In genomic region chr19:61264227-61264626, GRCm38 (mm10) we compare ENCODE assay signal across 1 mouse cellular context.
TF ChIP-seq lines count a peak whose summit lies in the region.

No protein-coding gene starts in this region.

TF ChIP-seq in CH12.LX, 34 proteins besides CTCF, POLR2A, EP300 and RAD21 (continued from another document):
- TF ChIP-seq USF1 (IDR thresholded peaks at IDR 0.05; ENCODE audit: low read depth, low read length) = no peak
